Mouse (Mus musculus) liver, embryonic 11.5 days (tissue): Measurements from ENCODE around the gene Elobl. TPM values are rescaled to one million over a fixed set of nuclear protein-coding genes. Genes with fewer than 3 reads are reported as not detected.

Source experiments
- ATAC-seq: fragments of 200-750 bp; cut with Nextera tagmentation; replicated peaks from 2 replicates; pipeline ENCODE4 v1.8.0; 2017; ENCODE audit warnings: moderate number of reproducible peaks, mild to moderate bottlenecking, moderate TSS enrichment, moderate library complexity; ENCODE audit not compliant: low FRiP score
- DNase-seq: peaks from one replicate; pipeline ENCODE4 v3.0.0-alpha.2; 2017; ENCODE audit warnings: low spot score
- H3K27ac ChIP-seq: fragments of 300-500 bp; sonication (generic); 2 replicates; pipeline ENCODE4 v1.5.1; 2014; ENCODE audit warnings: mild to moderate bottlenecking, low read depth, low read length, control low read depth
- H3K27me3 ChIP-seq: fragments of 300-500 bp; sonication (generic); replicated peaks from 2 replicates; pipeline ENCODE4 v1.6.1; 2014; ENCODE audit warnings: low read length, mixed read lengths; ENCODE audit not compliant: control insufficient read depth, insufficient read depth
- H3K36me3 ChIP-seq: fragments of 300-500 bp; sonication (generic); 2 replicates; pipeline ENCODE4 v1.6.1; 2014; ENCODE audit warnings: mild to moderate bottlenecking, low read length, moderate library complexity, mixed read lengths; ENCODE audit not compliant: control insufficient read depth, insufficient read depth
- H3K4me1 ChIP-seq: fragments of 300-500 bp; sonication (generic); replicated peaks from 2 replicates; pipeline ENCODE4 v1.6.1; 2014; ENCODE audit warnings: low read length, mixed read lengths; ENCODE audit not compliant: control insufficient read depth, insufficient read depth
- H3K4me2 ChIP-seq: fragments of 300-500 bp; sonication (generic); 2 replicates; pipeline ENCODE4 v1.6.1; 2014; ENCODE audit warnings: mild to moderate bottlenecking, control low read depth, moderate library complexity
- H3K4me3 ChIP-seq: fragments of 300-500 bp; sonication (generic); 2 replicates; pipeline ENCODE4 v1.5.1; 2014; ENCODE audit warnings: low read depth, low read length, control low read depth
- H3K9ac ChIP-seq: fragments of 300-500 bp; sonication (generic); 2 replicates; pipeline ENCODE4 v1.6.1; 2014; ENCODE audit warnings: low read depth, low read length, control low read depth
- H3K9me3 ChIP-seq: fragments of 300-500 bp; sonication (generic); 2 replicates; pipeline ENCODE4 v1.6.1; 2016; ENCODE audit warnings: low read length, inconsistent platforms, mixed read lengths; ENCODE audit not compliant: control insufficient read depth
- WGBS: fragments of 180-500 bp; shearing (Covaris S2); extraction: QIAGEN DNeasy Blood & Tissue Kit; methylation state at CpG from one replicate; pipeline ENCODE4 v1.1.7; 2014; 5-methylcytosine and 5-hydroxymethylcytosine counted together
- polyA plus RNA-seq: library from polyadenylated mRNA; unstranded; fragments of >200 nt; fragmentation: Nextera tagmentation; extraction: Ambion mirVana; gene quantifications from 2 replicates; pipeline ENCODE4 v1.2.1, GENCODE M21; 2014

Elobl gene
- not detected in 2 replicates for polyA plus RNA-seq

DNA sequence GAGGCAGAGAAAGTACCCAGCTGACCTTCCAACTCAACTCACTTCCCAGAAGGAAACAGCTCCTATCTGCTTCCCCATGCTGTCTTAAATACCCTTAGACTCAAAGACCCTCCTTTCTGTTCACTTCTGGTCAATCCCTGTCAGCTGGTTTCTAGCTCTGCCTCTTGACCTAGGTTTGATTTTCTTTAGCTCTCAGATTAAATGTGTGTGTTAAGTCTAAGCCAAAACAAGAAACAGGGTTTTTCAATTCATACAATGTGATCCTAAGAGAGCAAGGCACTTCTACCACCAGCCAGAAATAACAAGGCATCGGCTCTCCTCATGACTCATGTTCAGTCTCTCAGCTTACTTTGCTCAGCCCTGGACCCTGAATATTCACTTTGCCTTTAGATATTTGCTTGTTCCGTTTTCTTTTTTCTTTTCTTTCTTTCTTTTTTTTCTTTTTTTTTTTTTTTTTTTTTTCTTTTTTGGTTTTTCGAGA lies at the start of gene Elobl:
Elobl (minus strand) TSS at position 51 of the 481 bp plus-strand sequence.
- Histone ChIP-seq H3K4me2 (no peak within 1 kb of the TSS), H3K4me3 (no peak within 1 kb of the TSS), H3K27me3 (no peaks in the 10 kb centered on the region), H3K27ac (no peak within 1 kb of the TSS), H3K9me3 (no peaks in the 10 kb centered on the region), H3K36me3 (no peaks in the 10 kb centered on the region), H3K4me1 (no peaks in the 10 kb centered on the region), H3K9ac (no peak within 1 kb of the TSS)
- no peak for DNase-seq
- 78% methylated on average over 2 of the region's 3 CpGs for WGBS
- ATAC-seq, result no peak

DNA sequence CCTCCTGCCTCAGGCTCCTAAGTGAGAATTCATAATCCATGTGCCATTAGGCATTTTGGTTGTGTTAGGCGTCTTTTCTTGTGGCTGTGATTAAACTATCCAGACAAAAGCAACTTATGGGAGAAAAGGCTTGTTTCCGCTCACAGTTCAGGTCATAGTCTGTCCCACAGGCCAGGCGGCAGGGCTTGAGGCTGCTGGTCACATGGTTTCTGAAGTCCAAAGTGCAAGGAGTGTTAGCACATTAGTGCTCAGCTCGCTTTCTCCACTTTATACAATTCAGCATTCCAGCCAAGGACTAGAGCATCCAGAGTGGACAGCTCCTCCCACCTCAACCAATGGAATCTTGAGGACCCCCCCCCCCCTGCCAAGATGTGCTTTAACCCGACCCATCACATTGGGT lies 45.5 kb upstream of the Elobl start:
- H3K27ac ChIP-seq, result no peak overlapping the region
- no peak overlapping the region for H3K9ac ChIP-seq
- peaks cover 53% of the 10 kb centered on the region for H3K36me3 ChIP-seq
- no peaks in the 10 kb centered on the region for H3K27me3 ChIP-seq
- no peak for DNase-seq
- H3K4me2 ChIP-seq, result no peak overlapping the region
- H3K9me3 ChIP-seq, result no peaks in the 10 kb centered on the region
- peaks cover 8% of the 10 kb centered on the region for H3K4me1 ChIP-seq
- no peak overlapping the region for H3K4me3 ChIP-seq
- WGBS, result 87% methylated on average over 5 of the region's 5 CpGs
- no peak for ATAC-seq

DNA sequence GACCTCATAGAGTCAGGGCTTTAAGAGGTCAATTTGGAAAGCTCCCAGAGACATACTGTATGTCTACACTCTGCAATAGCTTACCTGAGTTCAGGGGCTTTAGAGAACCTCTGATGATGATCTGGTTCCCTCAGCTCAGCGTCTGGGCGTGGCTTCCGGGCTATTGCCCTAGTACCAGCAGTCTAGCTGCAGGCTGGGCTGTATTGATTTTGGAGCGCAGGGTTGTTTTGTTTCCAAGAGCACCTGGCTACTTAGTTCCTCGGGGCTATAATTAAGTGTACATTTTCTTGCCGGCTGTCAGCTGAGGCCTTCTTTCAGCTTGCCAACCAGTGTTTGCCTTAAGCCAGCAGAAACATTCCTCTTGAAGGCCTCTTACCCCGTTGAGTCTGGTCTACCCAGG lies 42.8 kb upstream of the Elobl start:
- no peak overlapping the region for H3K4me3 ChIP-seq
- 82% methylated on average over 7 of the region's 7 CpGs for WGBS
- no peaks in the 10 kb centered on the region for H3K4me1 ChIP-seq
- no peak overlapping the region for H3K27ac ChIP-seq
- H3K36me3 ChIP-seq, result peaks cover 44% of the 10 kb centered on the region
- H3K9me3 ChIP-seq, result no peaks in the 10 kb centered on the region
- no peak overlapping the region for H3K4me2 ChIP-seq
- H3K27me3 ChIP-seq, result no peaks in the 10 kb centered on the region
- DNase-seq (no peak), ATAC-seq (no peak)
- no peak overlapping the region for H3K9ac ChIP-seq

DNA sequence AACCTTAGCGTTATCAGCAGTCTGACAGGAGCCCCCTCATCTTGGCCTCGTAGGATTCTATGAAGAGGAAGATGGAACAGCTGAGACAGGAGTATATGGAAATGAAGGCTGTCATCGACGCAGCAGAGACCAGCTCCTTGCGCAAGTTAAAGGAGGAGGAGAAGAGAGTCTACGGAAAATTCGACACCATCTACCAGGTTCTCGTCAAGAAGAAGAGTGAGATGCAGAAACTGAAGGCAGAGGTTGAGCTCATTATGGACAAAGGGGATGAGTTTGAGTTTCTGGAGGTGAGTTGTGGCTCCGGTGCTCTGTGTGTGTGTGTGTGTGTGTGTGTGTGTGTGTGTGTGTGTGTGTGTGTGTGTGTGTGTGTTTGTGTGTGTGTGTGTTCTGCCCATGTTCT lies 42.3 kb upstream of the Elobl start:
- Histone ChIP-seq H3K36me3 (peaks cover 44% of the 10 kb centered on the region), H3K9me3 (no peaks in the 10 kb centered on the region), H3K9ac (no peak overlapping the region), H3K4me2 (no peak overlapping the region), H3K27ac (no peak overlapping the region), H3K4me3 (no peak overlapping the region), H3K4me1 (no peaks in the 10 kb centered on the region), H3K27me3 (no peaks in the 10 kb centered on the region)
- 81% methylated on average over 9 of the region's 9 CpGs for WGBS
- DNase-seq (no peak), ATAC-seq (no peak)

DNA sequence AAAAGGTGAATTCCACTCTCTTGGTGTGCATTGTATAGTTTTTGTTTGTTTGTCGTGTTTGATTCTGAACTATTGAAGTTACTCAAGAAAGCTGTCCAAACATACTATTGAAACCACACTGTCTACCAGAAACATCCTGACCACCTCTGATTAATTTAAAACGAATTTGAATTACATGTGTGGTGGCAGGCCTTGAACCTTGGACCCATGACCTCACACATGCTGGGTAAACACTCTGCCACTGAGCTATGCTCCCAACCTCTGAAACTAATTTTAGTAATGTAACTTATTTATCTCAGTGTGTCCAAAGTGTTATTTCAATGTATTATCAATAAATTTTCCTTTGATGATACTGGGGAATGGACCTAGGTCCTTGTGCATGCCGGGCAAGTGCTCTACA lies 40.9 kb upstream of the Elobl start:
- no peaks in the 10 kb centered on the region for H3K27me3 ChIP-seq
- ATAC-seq, result no peak
- no peak overlapping the region for H3K4me2 ChIP-seq
- H3K4me1 ChIP-seq, result peaks cover 11% of the 10 kb centered on the region
- no peak overlapping the region for H3K9ac ChIP-seq
- 85% methylated on average over 3 of the region's 3 CpGs for WGBS
- peaks cover 34% of the 10 kb centered on the region for H3K36me3 ChIP-seq
- DNase-seq, result no peak
- H3K4me3 ChIP-seq, result no peak overlapping the region
- H3K27ac ChIP-seq, result no peak overlapping the region
- no peaks in the 10 kb centered on the region for H3K9me3 ChIP-seq

DNA sequence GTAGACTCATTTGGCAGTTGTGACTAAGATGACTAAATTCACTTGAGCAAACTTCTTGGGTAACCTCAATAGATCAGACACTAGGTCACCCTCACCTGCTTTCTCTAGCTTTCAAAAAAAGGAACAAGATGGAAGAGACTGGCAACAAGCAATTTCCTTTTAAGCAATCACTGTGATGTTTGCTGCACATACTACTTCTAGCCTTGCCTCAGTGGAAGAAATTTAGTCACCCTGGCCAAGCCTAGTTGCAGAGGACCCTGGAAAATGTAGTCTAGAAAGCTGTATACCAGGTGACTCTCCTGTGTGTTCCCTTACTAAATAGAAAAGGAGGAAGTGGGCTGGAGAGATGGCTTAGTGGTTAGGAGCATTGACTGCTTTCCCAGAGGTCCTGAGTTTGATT lies 39.7 kb upstream of the Elobl start:
- DNase-seq, result no peak
- Histone ChIP-seq H3K9me3 (no peaks in the 10 kb centered on the region), H3K9ac (no peak overlapping the region), H3K4me2 (no peak overlapping the region), H3K36me3 (peaks cover 26% of the 10 kb centered on the region), H3K27me3 (no peaks in the 10 kb centered on the region), H3K4me1 (peaks cover 16% of the 10 kb centered on the region), H3K27ac (no peak overlapping the region), H3K4me3 (no peak overlapping the region)
- ATAC-seq, result no peak

DNA sequence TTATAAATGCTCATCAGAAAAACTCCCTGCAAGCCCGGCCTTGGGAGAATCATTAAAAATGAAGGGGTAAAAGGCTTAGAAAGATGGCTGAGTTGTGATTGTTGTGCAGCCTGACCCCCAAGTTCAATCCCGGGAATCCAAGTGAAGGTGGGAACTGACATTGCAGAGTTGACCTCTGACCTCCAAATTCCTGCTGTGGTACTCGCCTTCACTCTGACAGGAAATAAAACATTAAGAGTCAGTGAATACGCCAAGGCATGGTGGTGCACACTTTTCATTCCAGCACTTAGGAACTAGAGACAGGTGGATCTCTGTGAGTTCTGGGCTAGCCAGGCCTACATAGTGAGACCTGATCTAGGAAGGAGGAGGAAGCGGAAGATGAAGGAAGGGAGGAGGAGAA lies 38.7 kb upstream of the Elobl start:
- Histone ChIP-seq H3K4me2 (no peak overlapping the region), H3K9me3 (no peaks in the 10 kb centered on the region), H3K36me3 (peaks cover 19% of the 10 kb centered on the region; the same call in 1 of the 2 replicates), H3K9ac (no peak overlapping the region), H3K4me1 (peaks cover 19% of the 10 kb centered on the region), H3K27ac (no peak overlapping the region), H3K4me3 (no peak overlapping the region), H3K27me3 (no peaks in the 10 kb centered on the region)
- ATAC-seq, result no peak
- WGBS, result 69% methylated on average over 5 of the region's 5 CpGs
- DNase-seq, result no peak

DNA sequence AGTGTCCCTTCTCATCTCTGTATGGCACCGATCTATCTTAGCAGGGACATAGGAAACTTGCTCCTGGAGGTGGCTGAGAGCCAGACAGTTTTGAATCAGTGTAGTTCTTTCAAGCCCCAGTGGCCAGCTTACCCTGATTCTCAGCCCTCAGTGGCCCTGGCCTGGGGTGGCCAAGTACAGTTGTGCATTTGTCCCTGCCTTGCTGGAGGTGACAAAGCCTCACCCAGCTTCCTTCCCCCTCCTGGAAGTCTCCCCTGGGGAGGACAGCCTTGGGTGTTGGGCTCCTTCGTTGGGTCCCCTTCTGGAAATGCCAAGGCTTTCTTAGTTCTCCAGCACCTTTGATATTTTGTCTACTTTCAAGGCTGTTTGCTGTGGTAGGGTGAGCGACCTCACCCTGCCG lies 37.0 kb upstream of the Elobl start:
- H3K4me1 ChIP-seq, result peaks cover 19% of the 10 kb centered on the region
- H3K9me3 ChIP-seq, result no peaks in the 10 kb centered on the region
- H3K27ac ChIP-seq, result peak overlapping the region; percentile 20; the same call in 1 of the 2 replicates

DNA sequence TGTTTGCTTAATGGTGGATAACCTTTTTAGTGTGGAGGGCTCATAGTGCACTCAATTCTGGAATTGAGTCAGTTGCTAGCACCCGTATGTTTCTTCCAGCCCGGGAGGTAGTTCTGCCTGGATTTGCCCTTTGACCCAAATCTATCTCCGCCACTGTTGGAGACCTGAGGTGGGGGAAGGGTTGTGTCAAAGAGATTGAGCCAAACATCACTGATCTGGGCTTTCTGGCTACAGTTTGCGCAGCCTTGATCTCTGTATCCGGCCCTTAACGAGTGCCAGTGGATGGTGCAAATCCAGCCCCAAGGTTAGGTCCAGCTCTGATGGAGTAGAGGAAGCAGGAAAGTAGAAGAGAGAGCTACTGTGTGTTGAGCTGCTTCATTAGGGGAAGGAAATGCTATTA lies 36.3 kb upstream of the Elobl start:
- ATAC-seq (no peak), DNase-seq (no peak)
- Histone ChIP-seq H3K27me3 (no peaks in the 10 kb centered on the region), H3K9ac (peak overlapping the region; percentile 46), H3K36me3 (peaks cover 14% of the 10 kb centered on the region; the same call in 1 of the 2 replicates), H3K9me3 (no peaks in the 10 kb centered on the region), H3K4me2 (peak overlapping the region; percentile 78), H3K4me3 (peak overlapping the region; percentile 28), H3K4me1 (peaks cover 19% of the 10 kb centered on the region), H3K27ac (peak overlapping the region; percentile 87)
- 38% methylated on average over 6 of the region's 6 CpGs for WGBS

More for the DNA sequence above, 37.0 kb upstream of the Elobl start:
- H3K9ac ChIP-seq, result no peak overlapping the region
- ATAC-seq, result no peak
- peak overlapping the region; percentile 28; the same call in 1 of the 2 replicates for H3K4me3 ChIP-seq
- no peaks in the 10 kb centered on the region for H3K27me3 ChIP-seq
- peaks cover 14% of the 10 kb centered on the region; the same call in 1 of the 2 replicates for H3K36me3 ChIP-seq
- H3K4me2 ChIP-seq, result peak overlapping the region; percentile 78
- DNase-seq, result no peak
- 70% methylated on average over 4 of the region's 4 CpGs for whole genome bisulfite sequencing
